Comparison of ENCODE assay signal across 16 mouse cellular contexts in the genomic region with DNA sequence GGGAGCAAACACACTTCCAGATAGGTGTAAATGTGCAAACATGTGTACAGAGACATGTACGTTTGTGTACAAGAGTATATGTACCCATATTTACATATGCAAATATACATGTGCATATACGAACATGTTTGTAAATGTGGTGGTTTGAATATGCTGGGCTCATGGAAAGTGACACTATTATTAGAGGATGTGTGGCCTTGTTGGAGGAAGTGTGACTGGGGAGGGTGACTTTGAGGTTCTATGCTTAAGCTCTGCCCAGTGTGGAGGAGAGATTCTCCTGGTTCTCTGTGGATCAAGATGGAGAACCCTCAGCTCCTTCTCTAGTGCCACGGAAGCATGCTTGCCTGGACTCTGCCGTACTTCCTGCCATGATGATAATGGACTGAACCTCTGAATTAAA.
"Had no signal": no experiment of that assay in that cellular context is flagged by ENCODE, and none has a peak within 500 bp of the region (broad histone marks: within the 10 kb centered on the region; RNA-seq: fewer than 3 reads in every experiment).

No protein-coding gene starts in this region.

- H3K4me2 ChIP-seq: lung, embryonic 15.5 days; midbrain, embryonic 11.5 days; midbrain, embryonic 13.5 days; midbrain, embryonic 15.5 days; neural tube, embryonic 12.5 days had no signal

- H3K36me3 ChIP-seq: lung, embryonic 15.5 days; midbrain, embryonic 13.5 days; midbrain, embryonic 15.5 days; neural tube, embryonic 12.5 days had no signal

- DNase-seq: liver, postnatal 0 days; lung, adult 2 months; lung, postnatal 14 days; lung, postnatal 36 days; right cerebral cortex, postnatal 14 days; thymus, adult 18-20 months; thymus, postnatal 14 days; thymus, postnatal 36 days had no signal

- ATAC-seq: liver, postnatal 0 days; lung, postnatal 0 days; midbrain, embryonic 13.5 days; midbrain, embryonic 15.5 days had no signal

- H3K4me3 ChIP-seq: lung, embryonic 15.5 days; megakaryocyte, embryonic 14.5 days; midbrain, embryonic 13.5 days; midbrain, embryonic 15.5 days; neural tube, embryonic 12.5 days had no signal

- H3K9ac ChIP-seq: liver, postnatal 0 days; lung, embryonic 15.5 days; midbrain, embryonic 13.5 days; midbrain, embryonic 15.5 days; neural tube, embryonic 12.5 days had no signal

- H3K27me3 ChIP-seq: lung, embryonic 15.5 days; midbrain, embryonic 13.5 days; midbrain, embryonic 15.5 days; neural tube, embryonic 12.5 days had no signal

- H3K9me3 ChIP-seq: lung, embryonic 15.5 days; midbrain, embryonic 13.5 days; midbrain, embryonic 15.5 days; neural tube, embryonic 12.5 days had no signal

- H3K27ac ChIP-seq: lung, embryonic 15.5 days; macrophage; midbrain, embryonic 13.5 days; midbrain, embryonic 15.5 days; neural tube, embryonic 12.5 days had no signal

- H3K4me1 ChIP-seq: midbrain, embryonic 13.5 days; midbrain, embryonic 15.5 days; neural tube, embryonic 12.5 days had no signal
